Mouse (Mus musculus) cerebellum, adult 2 months (tissue): ENCODE results near the gene Commd8.

Source experiments
- CTCF ChIP-seq: fragments of 200-500 bp; IDR thresholded peaks from 2 replicates; pipeline ENCODE4 v1.5.1; 2011; ENCODE audit warnings: low read depth, mild to moderate bottlenecking, control low read depth, low read length, moderate library complexity, borderline replicate concordance; ENCODE audit not compliant: insufficient read depth
- POLR2A ChIP-seq: fragments of 200-500 bp; IDR thresholded peaks from 2 replicates; pipeline ENCODE4 v1.6.1; 2011; ENCODE audit warnings: low read length, control low read depth, borderline replicate concordance; ENCODE audit not compliant: insufficient read depth

DNA sequence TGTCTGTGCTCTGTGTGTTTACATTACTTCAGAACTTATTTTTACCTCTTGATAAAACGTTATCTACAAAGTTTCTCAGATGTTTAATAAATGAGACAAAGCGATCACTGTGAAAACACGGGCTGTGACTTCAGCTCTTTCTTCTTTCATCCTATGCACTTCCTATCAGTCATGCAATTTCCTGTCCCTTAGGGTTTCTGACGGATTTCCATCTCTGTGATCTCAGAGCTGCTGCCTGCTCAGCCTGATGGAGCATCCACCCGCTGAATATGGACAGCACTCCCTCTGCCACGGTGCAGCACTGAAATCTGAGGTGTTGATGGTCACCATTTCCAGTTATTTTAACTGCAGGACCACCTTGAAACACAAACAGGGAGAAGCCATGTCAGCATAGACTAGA is 8.5 kb downstream of the Commd8 start:
- TF ChIP-seq CTCF (no peak), POLR2A (no peak)
